Mouse (Mus musculus) kidney, postnatal 36 days (tissue): ENCODE measurements at regions not wholly inside any gene's neighbourhood (a gene's known extent, or its start where the extent isn't known, plus 50 kb on each side); places are given as distances from the start of the nearest gene placed in this dataset.

Experiments
- DNase-seq, 2 experiments: peaks; one replicate each; pipeline ENCODE4 v3.0.0; 2021 to 2022; ENCODE audit warnings: mixed read lengths in 2 of 2

DNA sequence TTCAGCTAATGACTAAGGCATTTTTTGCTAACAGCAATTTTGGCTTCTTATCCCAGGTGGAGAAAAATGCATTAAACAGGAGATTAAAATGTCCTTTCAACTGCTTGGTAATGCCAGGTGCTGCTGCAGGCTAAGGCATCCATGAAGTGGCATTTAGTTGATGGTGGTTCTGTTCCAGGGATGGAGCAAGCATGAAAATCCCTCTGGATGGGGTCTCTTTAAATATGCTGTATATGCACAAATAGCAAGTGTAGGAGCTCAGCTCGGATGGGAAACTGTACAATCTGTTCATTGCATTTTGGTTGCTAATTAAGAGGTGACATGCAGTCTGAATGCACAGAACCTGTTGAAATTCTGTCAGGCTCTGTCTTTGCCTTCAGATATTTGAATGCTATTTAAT is 723.0 kb upstream of the Mef2c start:
- DNase-seq: peak in 1 of 2 experiments; percentile 16
